Mouse (Mus musculus) neural tube, embryonic 13.5 days (tissue): ENCODE data around the gene Ctc1. TPM values are rescaled to one million over a fixed set of nuclear protein-coding genes. Genes with fewer than 3 reads are reported as not detected.

Source experiments
- ATAC-seq: fragments of 200-750 bp; cut with Nextera tagmentation; 2 replicates; pipeline ENCODE4 v1.8.0; 2017; ENCODE audit warnings: low read depth, mild to moderate bottlenecking, moderate TSS enrichment, moderate library complexity
- H3K27ac ChIP-seq: fragments of 300-500 bp; sonication (generic); replicated peaks from 2 replicates; pipeline ENCODE4 v1.5.1; 2015; ENCODE audit warnings: moderate library complexity, mild to moderate bottlenecking, inconsistent platforms
- H3K27me3 ChIP-seq: fragments of 300-500 bp; sonication (generic); 2 replicates; pipeline ENCODE4 v1.6.1; 2015; ENCODE audit warnings: mild to moderate bottlenecking, inconsistent platforms
- H3K36me3 ChIP-seq: fragments of 300-500 bp; sonication (generic); 2 replicates; pipeline ENCODE4 v1.6.1; 2015; ENCODE audit warnings: mild to moderate bottlenecking, inconsistent platforms
- H3K4me1 ChIP-seq: fragments of 300-500 bp; sonication (generic); replicated peaks from 2 replicates; pipeline ENCODE4 v1.6.1; 2015; ENCODE audit warnings: inconsistent platforms
- H3K4me2 ChIP-seq: fragments of 300-500 bp; sonication (generic); 2 replicates; pipeline ENCODE4 v1.6.1; 2015; ENCODE audit warnings: inconsistent platforms, mild to moderate bottlenecking, moderate library complexity
- H3K4me3 ChIP-seq: fragments of 300-500 bp; sonication (generic); 2 replicates; pipeline ENCODE4 v1.5.1; 2015; ENCODE audit warnings: mild to moderate bottlenecking, inconsistent platforms
- H3K9ac ChIP-seq: fragments of 300-500 bp; sonication (generic); 2 replicates; pipeline ENCODE4 v1.6.1; 2015; ENCODE audit warnings: moderate library complexity, mild to moderate bottlenecking, inconsistent platforms
- H3K9me3 ChIP-seq: fragments of 300-500 bp; sonication (generic); 2 replicates; pipeline ENCODE4 v1.6.1; 2016; ENCODE audit warnings: inconsistent platforms
- WGBS: fragments of 180-500 bp; shearing (Covaris S2); methylation state at CpG from one replicate; pipeline ENCODE4 v1.1.7; 2015; 5-methylcytosine and 5-hydroxymethylcytosine counted together
- polyA plus RNA-seq: library from polyadenylated mRNA; unstranded; fragments of >200 nt; fragmentation: Nextera tagmentation; extraction: Ambion mirVana; gene quantifications from 2 replicates; pipeline ENCODE4 v1.2.1, GENCODE M21; 2015

Gene Ctc1
- polyA plus RNA-seq, 1 experiment from 2014 or later: 49.6 TPM

DNA sequence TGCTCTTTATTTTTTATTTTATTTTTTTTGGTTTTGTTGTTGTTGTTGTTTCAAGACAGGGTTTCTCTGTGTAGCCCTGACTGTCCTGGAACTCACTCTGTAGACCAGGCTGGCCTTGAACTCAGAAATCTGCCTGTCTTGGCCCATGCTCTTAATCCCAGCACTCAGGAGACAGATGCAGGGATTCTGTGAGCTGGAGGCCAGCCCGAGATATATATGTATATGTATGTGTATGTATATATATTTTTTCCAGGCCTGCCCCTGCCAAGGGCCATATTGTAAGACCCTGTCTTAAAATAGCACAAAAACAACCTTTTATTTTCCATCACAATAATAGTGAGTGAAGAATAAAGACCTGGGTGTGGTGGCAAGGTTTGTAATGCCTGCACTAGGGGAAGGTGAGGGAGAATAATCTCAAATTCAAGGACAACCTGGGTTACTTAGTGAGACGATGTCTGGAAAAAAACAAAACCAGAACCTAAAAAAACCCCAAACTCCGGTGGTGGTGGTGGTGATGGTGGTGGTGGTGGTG is 49.7 kb downstream of the Ctc1 start:
- WGBS: 66% methylated on average over 3 of the region's 3 CpGs
- Histone ChIP-seq H3K9me3 (no peaks in the 10 kb centered on the region), H3K27me3 (peaks cover 4% of the 10 kb centered on the region; the same call in 1 of the 2 replicates), H3K4me1 (peaks cover 43% of the 10 kb centered on the region), H3K9ac (0 out of 2 replicates have a peak overlapping the region, but pooled peaks have one; percentile 74), H3K4me2 (peak overlapping the region; percentile 79), H3K36me3 (no peaks in the 10 kb centered on the region), H3K27ac (no peak overlapping the region), H3K4me3 (0 out of 2 replicates have a peak overlapping the region, but pooled peaks have one; percentile 40)
- no peak for ATAC-seq

DNA sequence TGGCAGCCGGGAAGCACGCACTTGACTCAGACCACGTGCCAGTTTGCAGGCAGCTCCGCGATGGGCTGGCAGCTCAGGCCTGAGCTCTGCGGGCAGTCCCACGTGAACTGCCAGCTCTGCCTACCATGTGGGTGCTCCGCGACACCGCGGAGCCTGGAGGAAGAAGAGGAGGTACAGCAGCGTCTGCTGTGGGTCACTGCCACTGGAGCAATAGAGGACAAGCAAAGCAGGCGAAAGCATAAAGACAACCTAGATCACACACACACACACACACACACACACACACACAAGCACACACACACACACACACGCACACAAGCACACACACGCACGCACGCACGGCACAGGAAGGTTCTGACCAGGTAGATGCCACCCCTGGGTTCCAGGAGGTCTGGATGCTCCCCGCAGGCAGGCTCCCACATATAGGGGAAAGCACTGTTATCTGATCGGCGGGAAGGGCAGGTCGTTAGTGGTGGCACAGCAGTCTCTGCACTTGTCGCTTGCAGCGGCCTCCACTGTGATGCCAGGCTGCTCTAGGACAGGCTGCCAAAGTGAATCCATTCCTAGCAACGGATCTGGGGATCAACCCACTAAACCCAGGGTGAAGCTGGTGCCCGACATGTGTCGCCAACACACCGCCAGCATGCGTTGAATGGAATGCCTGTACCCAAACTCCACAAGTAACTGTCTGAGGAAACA is 50.6 kb downstream of the Ctc1 start:
- no peaks in the 10 kb centered on the region for H3K36me3 ChIP-seq
- H3K27ac ChIP-seq: no peak overlapping the region
- H3K9me3 ChIP-seq: no peaks in the 10 kb centered on the region
- peaks cover 39% of the 10 kb centered on the region for H3K4me1 ChIP-seq
- H3K4me2 ChIP-seq: peak overlapping the region; percentile 79
- no peak for ATAC-seq
- peaks cover 4% of the 10 kb centered on the region; the same call in 1 of the 2 replicates for H3K27me3 ChIP-seq
- H3K9ac ChIP-seq: peak overlapping the region; percentile 74
- H3K4me3 ChIP-seq: peak overlapping the region; percentile 40
- 1% methylated on average over 26 of the region's 29 CpGs for WGBS

DNA sequence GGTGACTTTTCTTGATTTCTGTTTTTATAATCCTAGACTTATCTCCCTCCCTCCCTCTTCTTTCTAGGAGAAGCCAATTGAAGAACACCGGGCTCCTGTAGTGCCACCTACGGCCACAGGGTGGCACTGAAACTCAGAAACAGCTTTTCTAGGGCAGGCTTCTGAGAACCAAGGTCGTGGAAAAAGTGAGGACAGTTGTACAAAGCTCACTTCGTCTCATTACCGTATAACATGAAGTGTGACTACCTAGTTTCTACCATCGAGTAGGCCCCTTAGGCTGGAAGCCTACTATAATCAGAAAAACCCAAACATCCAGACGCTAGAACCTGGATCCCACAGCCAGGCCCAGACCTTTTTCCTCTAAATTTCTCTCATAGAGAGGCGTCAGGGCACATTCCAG is 51.2 kb downstream of the Ctc1 start:
- no peak for ATAC-seq
- Histone ChIP-seq H3K36me3 (no peaks in the 10 kb centered on the region), H3K4me3 (peak overlapping the region; percentile 40), H3K27ac (no peak overlapping the region), H3K9me3 (no peaks in the 10 kb centered on the region), H3K27me3 (peaks cover 4% of the 10 kb centered on the region; the same call in 1 of the 2 replicates), H3K4me1 (peaks cover 39% of the 10 kb centered on the region), H3K4me2 (peak overlapping the region; percentile 79), H3K9ac (peak overlapping the region; percentile 74)
- 10% methylated on average over 8 of the region's 8 CpGs for WGBS

DNA sequence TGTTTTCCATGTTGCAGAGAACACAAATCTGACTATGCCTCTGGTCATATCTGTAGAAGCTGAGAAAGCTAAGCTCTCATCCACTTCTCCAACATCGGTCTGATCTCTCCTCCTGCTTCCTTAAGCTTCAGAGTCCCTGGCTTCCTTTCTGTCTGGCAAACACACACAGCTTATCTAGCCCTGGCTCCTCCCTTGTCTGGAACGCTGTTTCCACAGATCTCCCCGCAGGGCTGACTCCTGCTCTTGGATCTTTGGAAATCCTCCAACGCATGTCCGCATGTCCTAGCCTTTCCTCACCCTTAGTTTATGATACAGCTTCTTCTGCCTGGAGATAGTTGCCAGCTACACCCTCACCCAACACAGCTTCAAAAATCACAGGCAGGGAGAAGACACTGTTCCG is 51.9 kb downstream of the Ctc1 start:
- ATAC-seq: no peak
- Histone ChIP-seq H3K9ac (peak overlapping the region; percentile 34; the same call in 1 of the 2 replicates), H3K36me3 (no peaks in the 10 kb centered on the region), H3K4me1 (peaks cover 45% of the 10 kb centered on the region), H3K9me3 (no peaks in the 10 kb centered on the region), H3K4me2 (no peak overlapping the region), H3K4me3 (no peak overlapping the region), H3K27ac (no peak overlapping the region), H3K27me3 (peaks cover 4% of the 10 kb centered on the region; the same call in 1 of the 2 replicates)
- WGBS: 65% methylated on average over 6 of the region's 6 CpGs

DNA sequence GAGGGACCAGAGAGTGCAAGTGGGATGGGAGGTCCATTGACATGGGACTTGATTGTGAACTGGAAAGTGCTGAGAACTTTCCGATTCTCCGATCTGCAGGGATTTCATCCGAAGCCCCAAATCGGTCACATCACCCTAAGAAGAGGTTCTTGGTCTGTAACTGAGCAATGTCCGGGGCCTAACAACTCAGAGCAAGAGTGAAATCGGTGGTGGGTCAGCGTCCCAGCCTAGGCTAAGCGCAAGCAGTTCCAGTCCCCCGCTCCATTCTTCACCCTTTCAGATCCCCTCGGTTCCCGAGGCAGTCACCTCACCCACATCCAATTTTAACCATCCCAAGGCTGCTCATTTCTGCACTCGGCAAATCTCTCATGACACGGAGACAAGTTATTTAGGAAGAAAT is 54.4 kb downstream of the Ctc1 start:
- ATAC-seq: no peak
- peak overlapping the region; percentile 72 for H3K4me2 ChIP-seq
- H3K4me3 ChIP-seq: peak overlapping the region; percentile 61
- H3K27me3 ChIP-seq: peaks cover 4% of the 10 kb centered on the region; the same call in 1 of the 2 replicates
- H3K27ac ChIP-seq: peak overlapping the region; percentile 91
- WGBS: 1% methylated on average over 13 of the region's 13 CpGs
- H3K9me3 ChIP-seq: no peaks in the 10 kb centered on the region
- peaks cover 52% of the 10 kb centered on the region for H3K4me1 ChIP-seq
- H3K9ac ChIP-seq: peak overlapping the region; percentile 83
- no peaks in the 10 kb centered on the region for H3K36me3 ChIP-seq

DNA sequence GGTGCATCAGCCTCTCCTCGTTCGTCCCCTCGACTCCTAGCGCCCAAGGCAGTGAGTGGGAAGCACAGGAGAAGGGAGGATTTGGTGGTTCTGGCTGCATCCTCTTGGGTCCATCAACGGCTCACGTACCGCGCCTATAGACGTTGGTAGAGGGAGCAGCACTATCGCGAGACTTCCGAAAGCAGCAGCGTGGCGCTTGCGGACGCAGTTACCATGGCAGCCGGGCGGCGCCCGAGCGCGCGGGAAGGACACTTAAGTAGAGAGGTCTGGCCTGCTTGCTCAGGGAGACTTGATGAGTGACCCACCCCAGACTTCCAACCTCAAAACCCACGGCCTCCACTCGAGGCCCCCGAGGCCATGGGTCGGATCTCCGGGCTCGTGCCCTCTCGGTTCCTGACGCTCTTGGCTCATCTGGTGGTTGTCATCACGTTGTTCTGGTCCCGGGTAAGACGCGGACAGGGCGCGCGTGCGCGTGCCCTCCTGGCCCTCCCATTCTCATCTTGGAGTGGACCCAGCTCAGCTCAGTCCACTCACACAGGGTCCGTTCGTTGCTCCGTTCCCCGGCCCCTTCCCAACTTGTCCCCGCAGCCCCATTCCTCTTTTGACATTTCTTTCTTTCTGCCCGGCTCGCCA is 55.0 kb downstream of the Ctc1 start, which contains the start of gene Tmem107:
Gene Tmem107, plus strand, starts transcription at position 217 of the 633 bp plus-strand sequence.
- Histone ChIP-seq H3K27me3 (0 out of 2 replicates have a peak, but pooled peaks cover 1% of the 10 kb centered on the region), H3K27ac (peak within 1 kb of the TSS; percentile 91), H3K4me2 (peak within 1 kb of the TSS; percentile 72), H3K4me1 (peaks cover 52% of the 10 kb centered on the region), H3K36me3 (no peaks in the 10 kb centered on the region), H3K9me3 (no peaks in the 10 kb centered on the region), H3K4me3 (peak within 1 kb of the TSS; percentile 61), H3K9ac (peak within 1 kb of the TSS; percentile 83)
- under 1% methylated on average over 47 of the region's 47 CpGs for WGBS
- ATAC-seq: peak; percentile 82

DNA sequence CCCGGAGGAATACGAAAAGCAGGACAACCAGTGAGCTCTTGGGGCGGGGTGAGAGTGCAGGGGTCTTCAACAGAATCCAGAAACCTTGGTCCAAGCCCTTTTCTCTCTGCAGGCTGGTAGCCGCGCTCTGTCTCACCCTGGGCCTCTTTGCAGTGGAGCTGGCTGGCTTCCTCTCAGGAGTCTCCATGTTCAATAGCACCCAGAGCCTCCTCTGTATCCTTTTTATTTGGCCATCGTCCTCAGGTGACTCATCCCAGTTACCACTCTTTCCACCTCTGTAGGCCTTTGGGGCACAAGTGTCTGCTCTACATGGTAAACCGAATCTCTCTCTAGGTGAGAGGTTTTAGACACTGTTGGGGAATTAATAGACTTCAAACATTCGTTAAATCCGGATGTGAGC is 55.6 kb downstream of the Ctc1 start:
- ATAC-seq: no peak
- no peaks in the 10 kb centered on the region for H3K9me3 ChIP-seq
- peak overlapping the region; percentile 91 for H3K27ac ChIP-seq
- no peaks in the 10 kb centered on the region for H3K27me3 ChIP-seq
- H3K4me1 ChIP-seq: peaks cover 49% of the 10 kb centered on the region
- 23% methylated on average over 9 of the region's 9 CpGs for WGBS
- no peaks in the 10 kb centered on the region for H3K36me3 ChIP-seq
- H3K4me2 ChIP-seq: peak overlapping the region; percentile 72
- peak overlapping the region; percentile 61 for H3K4me3 ChIP-seq
- H3K9ac ChIP-seq: peak overlapping the region; percentile 83

DNA sequence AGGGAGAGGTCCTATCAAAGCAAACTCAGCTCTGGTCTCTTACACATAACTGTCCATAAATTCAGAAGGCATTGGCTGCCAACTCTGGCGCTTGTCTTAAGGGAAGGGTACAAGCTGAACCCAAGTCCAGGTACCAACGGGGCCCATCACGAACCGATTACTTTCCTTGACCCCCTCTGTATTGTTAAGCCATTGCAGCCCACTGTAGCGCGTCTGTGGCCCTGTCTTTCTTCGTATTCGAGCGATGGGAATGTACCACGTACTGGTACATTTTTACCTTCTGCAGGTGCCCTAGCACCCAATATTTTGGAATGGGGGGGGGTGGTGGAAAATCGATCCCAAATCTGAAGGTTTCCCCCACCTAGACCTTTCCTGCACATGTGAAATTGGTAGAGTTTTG is 56.5 kb downstream of the Ctc1 start:
- H3K9ac ChIP-seq: peak overlapping the region; percentile 74
- no peaks in the 10 kb centered on the region for H3K9me3 ChIP-seq
- ATAC-seq: no peak
- H3K36me3 ChIP-seq: no peaks in the 10 kb centered on the region
- peaks cover 44% of the 10 kb centered on the region for H3K4me1 ChIP-seq
- WGBS: 85% methylated on average over 11 of the region's 11 CpGs
- H3K4me3 ChIP-seq: peak overlapping the region; percentile 34
- H3K27me3 ChIP-seq: no peaks in the 10 kb centered on the region
- peak overlapping the region; percentile 72 for H3K4me2 ChIP-seq
- H3K27ac ChIP-seq: peak overlapping the region; percentile 91

DNA sequence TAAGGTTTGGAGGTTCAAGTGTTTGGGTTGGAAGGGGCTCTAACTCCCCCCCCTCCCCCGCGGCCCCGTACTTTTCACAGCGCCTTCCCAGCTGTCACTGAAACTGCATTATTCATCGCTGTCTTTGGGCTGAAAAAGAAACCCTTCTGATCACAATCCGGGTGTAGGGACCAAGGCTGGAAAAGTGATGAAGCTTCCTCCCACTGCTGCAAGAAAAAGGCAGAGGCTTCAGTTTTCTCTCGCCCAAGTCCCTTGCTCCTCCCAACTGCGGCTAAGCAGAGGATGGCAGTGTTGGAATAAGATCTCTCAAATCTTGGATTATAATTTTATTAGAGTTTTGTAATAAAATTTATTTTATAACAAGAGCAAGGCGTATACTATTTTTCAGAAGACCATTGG is 57.0 kb downstream of the Ctc1 start:
- Histone ChIP-seq H3K9me3 (no peaks in the 10 kb centered on the region), H3K27me3 (no peaks in the 10 kb centered on the region), H3K4me3 (peak overlapping the region; percentile 34), H3K4me1 (peaks cover 44% of the 10 kb centered on the region), H3K36me3 (no peaks in the 10 kb centered on the region), H3K4me2 (peak overlapping the region; percentile 72), H3K9ac (peak overlapping the region; percentile 74), H3K27ac (peak overlapping the region; percentile 91)
- 9% methylated on average over 9 of the region's 9 CpGs for WGBS
- ATAC-seq: peak; percentile 24; the same call in 1 of the 2 replicates

DNA sequence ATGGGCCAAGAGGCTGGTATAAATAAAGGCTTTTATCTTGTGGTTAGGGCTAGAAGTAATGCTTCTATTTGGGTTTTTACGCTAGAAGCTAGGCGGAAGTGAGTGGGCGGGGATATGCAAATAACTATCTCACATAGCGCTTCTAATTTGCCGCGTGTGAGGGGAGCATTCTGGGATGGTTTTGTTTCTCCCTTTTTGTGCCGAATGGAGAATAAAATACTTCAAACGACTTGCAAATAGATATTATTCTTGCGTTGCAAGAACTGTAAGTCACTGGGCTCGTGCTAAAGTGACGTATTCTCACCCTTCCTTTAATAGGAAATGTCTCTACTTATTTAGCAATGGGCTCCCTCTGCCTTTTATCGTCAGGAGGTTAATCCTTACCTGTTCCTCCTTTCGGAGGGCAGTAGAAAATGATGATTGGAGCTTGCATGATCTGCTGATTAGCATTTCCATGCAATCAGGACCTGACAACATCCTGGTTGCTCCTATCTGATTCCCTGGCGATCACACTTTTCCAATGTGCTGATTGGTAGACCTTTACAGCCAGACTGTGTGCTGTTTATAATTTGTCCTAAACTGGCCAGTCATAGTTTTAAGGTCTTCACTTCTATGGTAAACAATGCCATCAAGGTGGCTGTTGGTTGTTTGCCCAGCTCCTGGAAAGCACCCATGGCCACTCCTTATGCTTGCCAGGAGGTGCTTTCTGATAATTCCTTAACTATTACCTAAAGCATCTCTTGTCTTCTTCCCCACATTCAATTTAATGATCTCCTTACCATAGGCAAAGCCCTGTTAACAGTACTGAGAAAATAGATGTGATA is 57.6 kb downstream of the Ctc1 start:
- Histone ChIP-seq H3K4me1 (peaks cover 44% of the 10 kb centered on the region), H3K9me3 (no peaks in the 10 kb centered on the region), H3K36me3 (no peaks in the 10 kb centered on the region), H3K9ac (peak overlapping the region; percentile 74), H3K4me3 (peak overlapping the region; percentile 34), H3K27me3 (no peaks in the 10 kb centered on the region), H3K27ac (peak overlapping the region; percentile 91), H3K4me2 (peak overlapping the region; percentile 72)
- WGBS: 0% methylated on average over 14 of the region's 14 CpGs
- ATAC-seq: peak; percentile 79

DNA sequence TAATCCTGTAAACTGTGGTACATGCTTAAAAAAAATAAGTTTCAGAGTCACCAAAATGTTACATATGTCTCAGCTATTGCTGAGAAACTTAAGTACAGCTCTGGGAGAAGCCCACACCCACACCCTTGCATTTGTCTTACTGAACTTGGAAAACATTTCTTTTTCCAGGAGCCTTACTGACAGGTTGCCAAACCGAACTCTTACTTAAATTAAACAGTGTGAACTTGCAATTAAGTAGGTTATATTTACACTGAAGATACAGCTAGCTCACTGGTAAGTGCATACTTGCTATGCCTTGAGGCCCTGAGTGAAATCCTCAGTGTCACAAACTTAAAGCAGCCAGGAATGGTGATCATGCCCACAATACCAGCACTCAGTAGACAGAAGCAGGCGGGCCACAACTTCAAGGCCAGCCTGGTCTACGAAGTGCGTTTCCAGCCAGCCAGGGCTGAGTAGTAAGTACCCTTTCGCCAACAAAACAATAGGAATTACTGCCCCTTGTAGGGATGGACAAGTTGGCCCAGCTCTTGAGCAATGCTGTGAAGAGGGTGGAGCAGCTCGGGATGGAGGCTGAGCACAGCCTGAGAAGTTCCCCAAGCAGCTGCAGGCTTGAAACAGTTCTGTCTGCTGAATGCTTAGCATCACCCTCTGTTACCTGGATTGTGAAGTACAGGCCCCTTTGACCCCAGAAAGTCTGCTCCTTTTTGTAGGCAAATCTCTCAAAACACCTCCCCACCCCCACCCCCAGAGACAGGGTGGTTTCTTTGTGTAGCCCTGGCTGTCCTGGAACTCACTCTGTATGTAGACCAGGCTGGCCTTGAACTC is 58.5 kb downstream of the Ctc1 start:
- H3K9ac ChIP-seq: no peak overlapping the region
- WGBS: 36% methylated on average over 6 of the region's 6 CpGs
- peaks cover 44% of the 10 kb centered on the region for H3K4me1 ChIP-seq
- no peak for ATAC-seq
- H3K9me3 ChIP-seq: no peaks in the 10 kb centered on the region
- peak overlapping the region; percentile 72 for H3K4me2 ChIP-seq
- H3K36me3 ChIP-seq: no peaks in the 10 kb centered on the region
- peak overlapping the region; percentile 91 for H3K27ac ChIP-seq
- H3K4me3 ChIP-seq: no peak overlapping the region
- no peaks in the 10 kb centered on the region for H3K27me3 ChIP-seq
